Mouse (Mus musculus): ENCODE measurements at regions not wholly inside any gene's neighbourhood (a gene's known extent, or its start where the extent isn't known, plus 50 kb on each side); places are given as distances from the start of the nearest gene placed in this dataset.

DNA sequence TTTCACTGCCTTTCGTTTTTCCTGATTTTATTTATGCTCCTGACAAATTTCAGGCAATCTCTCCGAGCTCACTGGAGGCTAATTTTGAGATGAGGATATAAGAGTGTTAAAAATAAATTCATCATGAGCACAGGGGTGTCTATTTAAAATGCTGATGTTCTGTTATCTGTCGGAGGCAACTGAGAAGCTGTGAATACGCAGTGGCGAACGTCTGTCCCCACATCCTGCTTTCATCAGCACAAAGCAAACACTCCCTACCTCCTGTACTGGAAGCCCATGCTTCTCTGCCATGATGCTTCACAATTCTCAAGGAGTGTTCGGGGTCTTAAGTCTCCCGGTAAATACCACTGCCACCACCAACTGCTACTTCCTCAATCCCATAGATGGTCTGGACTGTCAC is 526.9 kb downstream of the Pdcd6ip start:
- H3K36me3 ChIP-seq (ENCODE audit: control insufficient read depth, insufficient read depth, low read length, poor library complexity, severe bottlenecking) = no peaks in the 10 kb centered on the region
- H3K27me3 ChIP-seq (ENCODE audit: control insufficient read depth, insufficient read depth, low read length, poor library complexity, severe bottlenecking) = no peaks in the 10 kb centered on the region
- H3K9me3 ChIP-seq (replicated peaks; ENCODE audit: control insufficient read depth, insufficient read depth, low read length, poor library complexity, severe bottlenecking) = no peaks in the 10 kb centered on the region
- H3K4me3 ChIP-seq (ENCODE audit: low read depth, low read length) = no peak overlapping the region
- H3K27ac ChIP-seq (ENCODE audit: insufficient read depth, low read length) = no peak overlapping the region
- no peak for TF ChIP-seq EP300 (IDR thresholded peaks at IDR 0.05; ENCODE audit: insufficient read depth, low read depth, low read length)
- TF ChIP-seq CTCF (IDR thresholded peaks at IDR 0.05; ENCODE audit: low read depth, low read length) = no peak
- TF ChIP-seq POLR2A (IDR thresholded peaks at IDR 0.05; ENCODE audit: insufficient read depth, low read length) = no peak
- H3K4me1 ChIP-seq (ENCODE audit: control insufficient read depth, insufficient read depth, low read length) = no peaks in the 10 kb centered on the region
- no peak overlapping the region for H3K9ac ChIP-seq (ENCODE audit: low read depth, poor library complexity, severe bottlenecking)

DNA sequence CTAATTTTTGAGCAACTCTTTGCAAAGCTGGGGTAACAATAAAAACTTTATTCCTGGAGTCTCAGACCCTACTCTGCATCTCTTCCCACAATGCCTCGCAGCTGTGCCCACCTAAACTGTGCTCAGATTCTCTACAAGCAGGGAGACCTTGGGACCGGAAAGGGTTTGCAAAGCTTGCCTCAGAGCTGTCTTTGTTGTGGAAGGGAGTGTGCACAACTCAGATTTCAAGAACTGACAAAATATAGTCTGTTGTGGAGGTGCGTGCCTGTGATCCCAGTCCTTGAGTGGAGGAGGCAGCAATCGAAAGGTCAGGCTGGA is 530.2 kb downstream of the Pdcd6ip start:
- no peaks in the 10 kb centered on the region for H3K9me3 ChIP-seq (replicated peaks; ENCODE audit: control insufficient read depth, insufficient read depth, low read length, poor library complexity, severe bottlenecking)
- no peaks in the 10 kb centered on the region for H3K4me1 ChIP-seq (ENCODE audit: control insufficient read depth, insufficient read depth, low read length)
- no peaks in the 10 kb centered on the region for H3K27me3 ChIP-seq (ENCODE audit: control insufficient read depth, insufficient read depth, low read length, poor library complexity, severe bottlenecking)
- H3K9ac ChIP-seq (ENCODE audit: low read depth, poor library complexity, severe bottlenecking) = no peak overlapping the region
- TF ChIP-seq EP300 (IDR thresholded peaks at IDR 0.05; ENCODE audit: insufficient read depth, low read depth, low read length) = no peak
- no peak for TF ChIP-seq CTCF (IDR thresholded peaks at IDR 0.05; ENCODE audit: low read depth, low read length)
- no peak overlapping the region for H3K27ac ChIP-seq (ENCODE audit: insufficient read depth, low read length)
- H3K4me3 ChIP-seq (ENCODE audit: low read depth, low read length) = no peak overlapping the region
- H3K36me3 ChIP-seq (ENCODE audit: control insufficient read depth, insufficient read depth, low read length, poor library complexity, severe bottlenecking) = no peaks in the 10 kb centered on the region

- Histone ChIP-seq H3K4me3 (ENCODE audit: low read depth, low read length) (no peak overlapping the region), H3K4me1 (ENCODE audit: control insufficient read depth, insufficient read depth, low read length) (no peaks in the 10 kb centered on the region), H3K36me3 (ENCODE audit: control insufficient read depth, insufficient read depth, low read length, poor library complexity, severe bottlenecking) (no peaks in the 10 kb centered on the region), H3K9ac (ENCODE audit: low read depth, poor library complexity, severe bottlenecking) (no peak overlapping the region), H3K27ac (ENCODE audit: insufficient read depth, low read length) (no peak overlapping the region), H3K9me3 (replicated peaks; ENCODE audit: control insufficient read depth, insufficient read depth, low read length, poor library complexity, severe bottlenecking) (no peaks in the 10 kb centered on the region), H3K27me3 (ENCODE audit: control insufficient read depth, insufficient read depth, low read length, poor library complexity, severe bottlenecking) (no peaks in the 10 kb centered on the region)
- TF ChIP-seq EP300 (IDR thresholded peaks at IDR 0.05; ENCODE audit: insufficient read depth, low read depth, low read length) (no peak), POLR2A (IDR thresholded peaks at IDR 0.05; ENCODE audit: insufficient read depth, low read length) (no peak), CTCF (IDR thresholded peaks at IDR 0.05; ENCODE audit: low read depth, low read length) (no peak)
These were observed 530.7 kb downstream of the Pdcd6ip start for GRCm38 (mm10) chr9:113177181-113177917.

GRCm38 (mm10) chr9:113171767-113172405 is 536.2 kb downstream of the Pdcd6ip start:
- H3K36me3 ChIP-seq (ENCODE audit: control insufficient read depth, insufficient read depth, low read length, poor library complexity, severe bottlenecking) = no peaks in the 10 kb centered on the region
- no peak overlapping the region for H3K4me3 ChIP-seq (ENCODE audit: low read depth, low read length)
- no peaks in the 10 kb centered on the region for H3K27me3 ChIP-seq (ENCODE audit: control insufficient read depth, insufficient read depth, low read length, poor library complexity, severe bottlenecking)
- H3K27ac ChIP-seq (ENCODE audit: insufficient read depth, low read length) = no peak overlapping the region
- TF ChIP-seq POLR2A (IDR thresholded peaks at IDR 0.05; ENCODE audit: insufficient read depth, low read length) (no peak), CTCF (IDR thresholded peaks at IDR 0.05; ENCODE audit: low read depth, low read length) (no peak), EP300 (IDR thresholded peaks at IDR 0.05; ENCODE audit: insufficient read depth, low read depth, low read length) (no peak)
- H3K9ac ChIP-seq (ENCODE audit: low read depth, poor library complexity, severe bottlenecking) = no peak overlapping the region
- H3K4me1 ChIP-seq (ENCODE audit: control insufficient read depth, insufficient read depth, low read length) = no peaks in the 10 kb centered on the region
- H3K9me3 ChIP-seq (replicated peaks; ENCODE audit: control insufficient read depth, insufficient read depth, low read length, poor library complexity, severe bottlenecking) = no peaks in the 10 kb centered on the region

DNA sequence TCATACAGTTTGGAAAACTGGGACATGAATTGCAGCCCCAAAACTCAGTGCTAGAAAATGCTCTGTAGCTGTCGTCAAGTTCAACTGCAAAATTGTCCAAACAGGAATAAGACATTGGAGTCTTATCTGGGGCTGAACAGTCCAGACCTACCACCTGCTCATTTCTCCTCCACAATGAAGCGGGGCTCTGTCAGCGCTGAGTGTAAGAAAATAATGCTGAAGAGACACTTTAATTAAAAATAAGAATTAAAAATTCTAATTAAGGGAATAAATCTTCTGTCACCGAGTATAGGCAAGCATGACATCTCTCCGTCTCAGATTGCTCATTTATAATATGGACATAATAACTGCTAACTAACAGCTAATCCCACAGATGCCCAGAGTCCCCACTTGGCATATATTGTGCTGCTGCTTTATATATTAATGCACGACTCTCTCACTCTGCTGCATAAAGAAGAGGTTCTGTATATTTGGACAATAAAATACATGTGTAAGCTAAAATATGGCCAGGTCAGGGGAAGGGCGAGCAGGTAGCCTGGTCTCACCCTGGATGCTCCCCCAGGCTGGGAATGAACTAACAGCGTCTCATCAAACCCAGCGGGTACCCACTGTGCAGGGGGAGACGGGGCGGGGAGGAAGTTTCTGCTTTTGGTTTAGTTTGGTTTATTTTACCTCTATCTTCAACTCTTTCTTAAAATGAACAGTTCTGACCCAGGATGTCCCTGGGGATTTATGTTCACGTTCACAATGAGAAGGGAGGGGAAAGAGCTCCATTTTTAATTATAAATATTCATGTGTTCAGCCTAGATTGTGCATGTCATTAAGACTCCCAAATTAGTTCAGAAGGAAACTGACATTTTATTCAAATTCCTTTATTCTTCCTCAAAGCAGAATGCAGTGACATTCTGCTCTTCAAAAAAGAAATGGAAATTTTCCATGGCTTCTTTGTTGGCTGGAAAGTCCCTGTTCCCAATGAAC is 544.9 kb downstream of the Pdcd6ip start:
- Histone ChIP-seq H3K36me3 (ENCODE audit: control insufficient read depth, insufficient read depth, low read length, poor library complexity, severe bottlenecking) (no peaks in the 10 kb centered on the region), H3K9me3 (replicated peaks; ENCODE audit: control insufficient read depth, insufficient read depth, low read length, poor library complexity, severe bottlenecking) (no peaks in the 10 kb centered on the region), H3K9ac (ENCODE audit: low read depth, poor library complexity, severe bottlenecking) (no peak overlapping the region), H3K4me1 (ENCODE audit: control insufficient read depth, insufficient read depth, low read length) (no peaks in the 10 kb centered on the region), H3K27me3 (ENCODE audit: control insufficient read depth, insufficient read depth, low read length, poor library complexity, severe bottlenecking) (no peaks in the 10 kb centered on the region), H3K27ac (ENCODE audit: insufficient read depth, low read length) (no peak overlapping the region), H3K4me3 (ENCODE audit: low read depth, low read length) (no peak overlapping the region)
- TF ChIP-seq EP300 (IDR thresholded peaks at IDR 0.05; ENCODE audit: insufficient read depth, low read depth, low read length) (no peak), POLR2A (IDR thresholded peaks at IDR 0.05; ENCODE audit: insufficient read depth, low read length) (no peak), CTCF (IDR thresholded peaks at IDR 0.05; ENCODE audit: low read depth, low read length) (no peak)

All from ES-Bruce4 (cell line).